Mouse (Mus musculus) duodenum, adult 2 months (tissue): ENCODE measurements around the gene Prl8a9. TPM values are rescaled to one million over a fixed set of nuclear protein-coding genes. Genes with fewer than 3 reads are reported as not detected.

Experiments
- polyA plus RNA-seq: library from polyadenylated mRNA; depleted of rRNA; stranded (reverse); fragments of >200 nt; gene quantifications from 2 replicates; pipeline ENCODE4 v1.2.3, GENCODE M21; 2012; ENCODE audit warnings: low replicate concordance; rRNA removed

Gene Prl8a9
- not detected in 2 replicates for polyA plus RNA-seq

DNA sequence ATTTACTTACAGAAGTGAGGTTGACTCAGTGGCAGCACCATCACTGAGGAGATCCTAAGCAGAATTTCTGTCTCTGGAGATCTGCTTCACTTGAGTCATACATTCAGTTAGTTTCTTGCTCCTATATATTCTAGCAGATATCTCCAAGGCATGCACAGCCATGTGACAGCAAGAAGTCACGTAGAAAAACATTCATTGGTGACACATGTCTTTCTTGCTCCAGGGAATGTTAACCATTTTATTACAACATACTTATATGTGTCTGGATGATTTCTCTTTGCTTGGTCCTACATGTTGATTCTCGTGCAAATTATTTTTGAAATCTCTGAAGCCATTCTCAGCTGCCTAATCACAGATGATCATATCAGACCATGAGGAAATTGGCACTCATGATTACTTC lies at the start of gene Prl8a9:
Gene Prl8a9 (minus strand): TSS at position 101 of the 400 bp plus-strand sequence.

GRCm38 (mm10) chr13:27610482-27610881 lies 46.1 kb upstream of the Prl8a9 start, which contains the start of gene Prl7b1:
Gene Prl7b1 (minus strand): TSS chr13:27610582.

GRCm38 (mm10) chr13:27582071-27582470 lies 17.7 kb upstream of the Prl8a9 start, which contains the start of gene Prl8a1:
Gene Prl8a1 (minus strand): TSS chr13:27582171.

GRCm38 (mm10) chr13:27513117-27513516 lies 51.3 kb downstream of the Prl8a9 start, which contains the start of gene Prl8a8:
Gene Prl8a8 (minus strand): TSS chr13:27513217.

Other genes with a start within 250 kb of the Prl8a9 start
- not detected in 2 replicates for gene Prl8a2, start 218.9 kb downstream of the Prl8a9 start, polyA plus RNA-seq
- gene Prl2b1, start 173.8 kb downstream of the Prl8a9 start, polyA plus RNA-seq = not detected in 2 replicates
- gene Prl8a6, start 125.9 kb downstream of the Prl8a9 start, polyA plus RNA-seq = not detected in 2 replicates
- not detected in 2 replicates for gene Prl8a8, start 51.4 kb downstream of the Prl8a9 start, polyA plus RNA-seq
- gene Prl8a1, start 17.6 kb upstream of the Prl8a9 start, polyA plus RNA-seq = not detected in 2 replicates
- not detected in 2 replicates for gene Prl7b1, start 46.0 kb upstream of the Prl8a9 start, polyA plus RNA-seq
- gene Prl7a1, start 77.9 kb upstream of the Prl8a9 start, polyA plus RNA-seq = not detected in 2 replicates
- not detected in 2 replicates for gene Prl7a2, start 103.4 kb upstream of the Prl8a9 start, polyA plus RNA-seq
- gene Prl7d1, start 152.1 kb upstream of the Prl8a9 start, polyA plus RNA-seq = not detected in 2 replicates
- not detected in 2 replicates for gene Prl7c1, start 216.2 kb upstream of the Prl8a9 start, polyA plus RNA-seq
- not detected in 2 replicates for gene Prl2a1, start 237.0 kb upstream of the Prl8a9 start, polyA plus RNA-seq